Mouse (Mus musculus) lung, postnatal 14 days (tissue): ENCODE data around the gene Cfap44.
A peak's percentile ranks its signal among the peaks of the same experiment; 100 is the strongest.

ENCODE experiments used
- DNase-seq: peaks from one replicate; pipeline ENCODE4 v3.0.0; 2021

Cfap44 gene

GRCm38 (mm10) chr16:44496971-44497464 lies 102.4 kb downstream of the Cfap44 start:
- DNase-seq, result no peak

DNA sequence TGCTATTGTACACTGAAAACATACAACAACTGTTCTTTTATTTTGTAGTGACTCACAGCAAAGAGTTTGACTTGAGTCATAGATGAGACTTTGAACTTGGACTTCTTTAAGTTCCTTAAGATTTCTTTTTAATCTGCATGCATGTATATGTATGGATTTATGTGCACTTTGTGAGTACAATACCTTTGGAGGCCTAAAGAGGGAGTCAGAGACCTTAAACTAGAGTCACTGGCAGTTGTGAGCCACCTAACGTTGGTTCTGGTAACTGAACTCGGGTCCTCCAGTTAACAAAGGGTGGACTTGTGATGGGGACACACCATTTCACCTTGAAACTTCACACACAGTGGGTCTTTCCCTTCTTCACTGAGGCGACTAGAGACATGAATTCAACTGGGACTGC lies 103.9 kb downstream of the Cfap44 start:
- DNase-seq, result no peak

- no peak for DNase-seq
Observed at GRCm38 (mm10) chr16:44501783-44502182, 107.2 kb downstream of the Cfap44 start.

- DNase-seq, result no peak
Observed at GRCm38 (mm10) chr16:44502325-44502724, 107.7 kb downstream of the Cfap44 start.

DNA sequence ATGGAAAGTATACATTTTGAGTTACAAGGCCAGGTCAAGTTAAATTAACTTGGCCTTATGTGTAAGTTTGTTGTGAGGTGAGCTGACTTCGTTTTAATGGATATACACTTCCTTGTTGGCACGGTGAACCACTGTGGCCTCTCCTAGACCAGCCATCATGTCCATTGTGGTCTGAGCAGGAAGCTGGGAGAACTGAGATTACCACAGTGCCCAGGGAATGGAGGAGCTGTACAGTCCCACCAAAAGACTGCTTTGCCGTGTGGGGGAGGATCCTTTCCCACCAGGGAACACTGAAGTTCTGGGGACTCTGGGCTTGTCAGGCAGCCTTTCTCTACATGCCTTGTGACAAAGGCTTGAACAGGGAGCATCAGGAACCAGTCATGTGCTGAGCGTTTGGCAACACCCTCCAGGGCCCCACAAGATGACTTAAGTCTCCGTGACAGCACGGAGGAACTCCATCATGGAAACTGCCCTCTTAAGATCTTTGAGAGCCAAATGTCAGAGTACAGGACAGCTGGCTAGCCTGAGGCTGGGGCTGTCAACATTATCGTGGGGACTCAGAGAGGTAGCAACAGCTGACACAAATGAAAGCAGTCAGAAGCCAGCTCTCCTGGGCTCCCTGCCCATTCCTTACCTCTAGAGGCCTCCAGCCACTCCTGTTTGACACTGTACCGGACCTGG lies 108.4 kb downstream of the Cfap44 start:
- DNase-seq, result peak; percentile 35

- no peak for DNase-seq
Observed at GRCm38 (mm10) chr16:44505243-44505642, 110.6 kb downstream of the Cfap44 start.

DNA sequence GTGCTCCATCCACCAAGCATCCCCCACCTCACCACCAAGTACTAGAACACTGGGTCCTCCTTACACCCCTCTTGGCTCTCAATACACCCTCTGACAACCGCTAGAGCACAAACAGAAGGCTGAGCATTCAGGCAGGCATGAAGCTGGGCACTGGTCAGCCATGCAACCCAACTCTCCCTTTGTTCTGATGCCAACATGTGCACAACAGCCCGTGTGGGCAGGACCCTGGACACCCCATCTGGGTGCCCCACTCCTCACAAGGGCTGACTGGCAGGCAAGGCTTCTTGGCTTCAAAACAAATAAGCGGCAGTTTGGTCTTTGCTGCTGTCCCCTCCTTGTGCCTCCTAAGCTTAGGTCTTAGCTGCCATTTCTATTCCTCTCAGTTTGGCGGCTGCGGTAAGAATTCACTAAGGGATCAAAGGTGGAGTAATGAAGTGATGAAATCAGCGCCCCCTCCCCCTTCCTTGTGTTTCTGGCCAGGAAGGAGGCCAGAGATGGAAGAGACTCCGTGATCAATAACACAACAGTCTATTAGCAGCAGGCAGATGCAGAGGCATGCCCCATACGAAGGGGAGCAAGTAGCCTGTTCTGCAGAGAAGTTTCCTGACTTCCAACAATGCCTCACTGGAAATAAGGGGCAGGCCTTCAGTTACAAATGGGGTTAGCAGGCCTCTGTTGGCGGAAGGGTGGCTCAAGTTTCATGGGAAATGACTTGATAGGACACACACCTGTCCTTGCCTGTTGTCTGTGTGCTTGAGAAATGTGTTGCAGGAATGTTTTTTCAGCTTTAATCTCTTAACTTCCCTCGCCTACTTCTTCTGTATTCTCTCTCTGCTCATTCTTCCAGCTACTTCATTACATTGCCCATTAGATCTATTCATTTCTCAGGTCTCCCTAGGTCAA lies 112.7 kb downstream of the Cfap44 start:
- peak; percentile 32 for DNase-seq

DNA sequence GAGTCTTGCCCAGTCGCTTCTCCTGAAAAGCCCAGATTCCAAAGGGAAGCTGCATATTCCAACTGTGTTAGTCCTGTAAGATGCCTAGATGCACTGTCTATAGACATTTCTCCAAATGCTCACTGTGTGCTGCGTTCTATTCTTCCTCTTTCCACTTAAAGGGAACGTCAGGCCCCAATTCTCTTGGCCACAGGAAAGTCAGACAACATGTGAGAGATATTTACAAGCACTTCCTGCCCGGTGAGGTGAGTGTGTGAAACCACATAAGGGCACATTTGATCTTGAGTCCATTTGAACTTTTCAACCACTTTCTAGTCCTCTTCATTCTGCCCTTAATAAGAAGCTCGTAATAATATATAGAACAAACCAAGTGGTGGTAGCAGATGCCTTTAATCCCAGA lies 113.4 kb downstream of the Cfap44 start:
- no peak for DNase-seq

DNA sequence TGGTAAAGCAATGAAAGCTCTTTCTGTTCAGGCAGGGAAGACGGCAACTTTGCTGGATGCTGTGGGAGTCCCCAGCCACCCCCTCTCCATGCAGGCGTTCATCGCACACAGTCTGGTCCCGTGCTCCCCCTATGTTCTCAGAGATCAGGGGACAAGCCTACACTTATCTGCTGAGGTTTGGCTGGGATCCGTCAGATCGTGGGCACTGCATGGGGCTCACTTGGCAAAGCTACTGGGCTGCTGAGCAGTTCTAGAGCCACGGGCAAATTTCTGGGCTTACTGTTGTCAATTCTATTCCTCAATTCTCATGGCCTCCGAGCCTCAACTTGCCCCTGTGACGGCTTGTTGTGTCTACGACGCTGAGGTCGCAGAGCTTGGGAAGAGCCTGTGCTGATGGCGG lies 114.2 kb downstream of the Cfap44 start:
- DNase-seq, result no peak

GRCm38 (mm10) chr16:44509458-44510344 lies 115.1 kb downstream of the Cfap44 start:
- DNase-seq, result no peak

GRCm38 (mm10) chr16:44510521-44511213 lies 116.1 kb downstream of the Cfap44 start:
- DNase-seq, result no peak

DNA sequence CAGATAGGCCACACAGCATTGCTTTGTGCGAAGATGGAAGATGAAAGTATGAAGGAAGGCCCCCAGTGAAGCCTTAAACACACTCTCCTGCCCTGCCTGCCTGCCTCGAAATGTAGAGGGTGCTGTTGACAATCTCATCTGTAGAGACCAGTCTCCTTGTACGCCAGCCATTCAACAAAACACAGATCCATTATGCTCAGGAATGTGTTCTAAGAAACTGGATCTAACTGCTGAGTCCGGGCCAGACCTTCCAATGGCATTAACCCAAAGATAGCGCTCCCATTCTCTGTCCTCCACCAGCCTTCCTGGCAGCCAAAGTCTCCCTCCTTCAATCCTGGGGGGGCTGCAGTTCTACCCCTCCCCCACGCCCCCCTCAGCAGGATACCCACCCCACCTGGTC lies 121.9 kb downstream of the Cfap44 start:
- DNase-seq, result no peak

DNA sequence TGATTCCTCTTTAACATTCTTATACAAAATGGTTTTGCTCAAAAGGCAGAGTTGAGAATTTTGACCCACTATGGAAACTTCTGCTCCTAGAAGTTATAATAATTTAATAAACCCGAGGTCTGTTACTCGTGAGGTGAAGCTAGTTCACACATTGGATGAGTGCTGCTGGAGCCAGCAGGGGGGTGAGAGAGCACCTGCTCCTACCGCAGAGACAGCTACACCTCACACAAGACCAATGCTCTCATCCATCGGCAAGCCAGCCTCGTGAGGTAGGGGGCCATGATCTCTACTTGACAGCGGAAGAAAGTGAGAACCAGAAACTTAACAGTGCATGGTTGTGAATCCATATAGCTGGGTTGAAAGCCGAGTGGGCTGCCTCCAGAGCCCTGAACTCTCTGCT lies 129.0 kb downstream of the Cfap44 start:
- DNase-seq, result no peak

GRCm38 (mm10) chr16:44526044-44526443 lies 131.4 kb downstream of the Cfap44 start:
- DNase-seq, result no peak

DNA sequence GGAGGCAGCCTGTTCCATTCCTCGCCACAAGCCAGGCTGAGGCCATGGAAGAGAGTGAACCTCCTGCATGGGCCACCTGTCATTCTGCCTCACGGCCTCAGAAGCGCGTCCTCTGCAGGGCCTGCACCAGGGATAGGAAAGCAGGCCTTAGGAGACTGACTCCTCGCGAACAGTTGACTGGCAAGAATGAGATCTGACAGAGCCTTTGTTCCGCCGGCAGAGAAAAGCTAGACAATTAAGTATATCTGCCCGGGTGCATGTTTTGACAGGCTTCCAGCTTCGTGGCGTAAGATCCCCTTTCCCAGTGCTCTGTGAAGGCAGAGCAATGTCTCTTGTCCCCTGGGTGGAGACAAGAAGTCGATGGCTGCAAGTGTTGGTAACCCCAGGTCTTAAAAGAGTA lies 132.1 kb downstream of the Cfap44 start:
- no peak for DNase-seq

GRCm38 (mm10) chr16:44527218-44527905 lies 132.8 kb downstream of the Cfap44 start:
- DNase-seq, result no peak

GRCm38 (mm10) chr16:44528955-44529354 lies 134.4 kb downstream of the Cfap44 start:
- DNase-seq, result no peak

- DNase-seq, result no peak
Observed at GRCm38 (mm10) chr16:44529691-44530090, 135.1 kb downstream of the Cfap44 start.

- no peak for DNase-seq
Observed at GRCm38 (mm10) chr16:44530191-44530590, 135.6 kb downstream of the Cfap44 start.

GRCm38 (mm10) chr16:44530829-44531228 lies 136.2 kb downstream of the Cfap44 start:
- DNase-seq, result no peak

- DNase-seq, result no peak
Observed at GRCm38 (mm10) chr16:44531239-44531797, 136.7 kb downstream of the Cfap44 start.
